Mouse (Mus musculus): ENCODE results near the gene Pgls. TPM values are rescaled to one million over a fixed set of nuclear protein-coding genes. Genes with fewer than 3 reads are reported as not detected.
A peak's percentile ranks its signal among the peaks of the same experiment; 100 is the strongest.

The Pgls gene
- polyA plus RNA-seq, 1 experiment from 2014 or later, result 296 TPM

GRCm38 (mm10) chr8:71601939-71602665 is 10.1 kb downstream of the Pgls start:
- no peak overlapping the region for H3K27ac ChIP-seq
- H3K4me3 ChIP-seq (replicated peaks; ENCODE audit: low read depth, low read length), result peak overlapping the region; percentile 26
- no peaks in the 10 kb centered on the region for H3K36me3 ChIP-seq (ENCODE audit: insufficient read depth, low read length)
- peak overlapping the region; percentile 57 for H3K4me2 ChIP-seq (ENCODE audit: low read length)
- TF ChIP-seq CTCF (IDR thresholded peaks at IDR 0.05; ENCODE audit: low read depth), result no peak
- DNase-seq (ENCODE audit: low spot score) (no peak), ATAC-seq (replicated peaks; ENCODE audit: low FRiP score, low read depth) (peak; percentile 3; the same call in 1 of the 2 replicates)
- 3% methylated on average over 65 of the region's 65 CpGs for WGBS
- H3K9me3 ChIP-seq (replicated peaks; ENCODE audit: low read length), result no peaks in the 10 kb centered on the region
- peak overlapping the region; percentile 32; the same call in 1 of the 2 replicates for H3K9ac ChIP-seq (ENCODE audit: low read depth, low read length)
- peaks cover 8% of the 10 kb centered on the region; the same call in 1 of the 2 replicates for H3K27me3 ChIP-seq (ENCODE audit: insufficient read depth, low read length)
- H3K4me1 ChIP-seq (replicated peaks; ENCODE audit: insufficient read depth, low read length), result peaks cover 16% of the 10 kb centered on the region

- Histone ChIP-seq H3K9ac (ENCODE audit: low read depth, low read length) (peak overlapping the region; percentile 32; the same call in 1 of the 2 replicates), H3K4me1 (replicated peaks; ENCODE audit: insufficient read depth, low read length) (peaks cover 16% of the 10 kb centered on the region), H3K4me2 (ENCODE audit: low read length) (peak overlapping the region; percentile 57), H3K9me3 (replicated peaks; ENCODE audit: low read length) (no peaks in the 10 kb centered on the region), H3K27me3 (ENCODE audit: insufficient read depth, low read length) (peaks cover 8% of the 10 kb centered on the region; the same call in 1 of the 2 replicates), H3K36me3 (ENCODE audit: insufficient read depth, low read length) (no peaks in the 10 kb centered on the region), H3K27ac (no peak overlapping the region), H3K4me3 (replicated peaks; ENCODE audit: low read depth, low read length) (peak overlapping the region; percentile 26)
- TF ChIP-seq CTCF (IDR thresholded peaks at IDR 0.05; ENCODE audit: low read depth), result no peak
- under 1% methylated on average over 32 of the region's 32 CpGs for WGBS
- DNase-seq (ENCODE audit: low spot score) (peak; percentile 89), ATAC-seq (replicated peaks; ENCODE audit: low FRiP score, low read depth) (peak; percentile 88)
Measured at GRCm38 (mm10) chr8:71602666-71603334, 10.8 kb downstream of the Pgls start.

GRCm38 (mm10) chr8:71604021-71604420 is 12.0 kb downstream of the Pgls start:
- 58% methylated on average over 7 of the region's 7 CpGs for WGBS
- no peaks in the 10 kb centered on the region for H3K36me3 ChIP-seq (ENCODE audit: insufficient read depth, low read length)
- ATAC-seq (replicated peaks; ENCODE audit: low FRiP score, low read depth), result no peak
- no peak overlapping the region for H3K9ac ChIP-seq (ENCODE audit: low read depth, low read length)
- no peak for DNase-seq (ENCODE audit: low spot score)
- peaks cover 16% of the 10 kb centered on the region for H3K4me1 ChIP-seq (replicated peaks; ENCODE audit: insufficient read depth, low read length)
- H3K9me3 ChIP-seq (replicated peaks; ENCODE audit: low read length), result no peaks in the 10 kb centered on the region
- H3K27ac ChIP-seq, result no peak overlapping the region
- no peak overlapping the region for H3K4me2 ChIP-seq (ENCODE audit: low read length)
- H3K27me3 ChIP-seq (ENCODE audit: insufficient read depth, low read length), result peaks cover 8% of the 10 kb centered on the region; the same call in 1 of the 2 replicates
- no peak overlapping the region for H3K4me3 ChIP-seq (replicated peaks; ENCODE audit: low read depth, low read length)
- no peak for TF ChIP-seq CTCF (IDR thresholded peaks at IDR 0.05; ENCODE audit: low read depth)

GRCm38 (mm10) chr8:71610822-71611651 is 19.1 kb downstream of the Pgls start, which contains the start of gene Colgalt1:
TSS of gene Colgalt1 (plus strand) at chr8:71610998.
- ATAC-seq (replicated peaks; ENCODE audit: low FRiP score, low read depth) (peak; percentile 100), DNase-seq (ENCODE audit: low spot score) (peak; percentile 99)
- Histone ChIP-seq H3K4me2 (ENCODE audit: low read length) (peak within 1 kb of the TSS; percentile 87), H3K27ac (peak within 1 kb of the TSS; percentile 77), H3K9me3 (replicated peaks; ENCODE audit: low read length) (no peaks in the 10 kb centered on the region), H3K27me3 (ENCODE audit: insufficient read depth, low read length) (no peaks in the 10 kb centered on the region), H3K4me3 (replicated peaks; ENCODE audit: low read depth, low read length) (peak within 1 kb of the TSS; percentile 85), H3K9ac (ENCODE audit: low read depth, low read length) (peak within 1 kb of the TSS; percentile 88), H3K36me3 (ENCODE audit: insufficient read depth, low read length) (peaks cover 11% of the 10 kb centered on the region; the same call in 1 of the 2 replicates), H3K4me1 (replicated peaks; ENCODE audit: insufficient read depth, low read length) (peaks cover 8% of the 10 kb centered on the region; the same call in 1 of the 2 replicates)
- TF ChIP-seq CTCF (IDR thresholded peaks at IDR 0.05; ENCODE audit: low read depth), result no peak
- under 1% methylated on average over 82 of the region's 82 CpGs for WGBS

- Histone ChIP-seq H3K4me1 (replicated peaks; ENCODE audit: insufficient read depth, low read length) (peaks cover 8% of the 10 kb centered on the region; the same call in 1 of the 2 replicates), H3K4me3 (replicated peaks; ENCODE audit: low read depth, low read length) (peak overlapping the region; percentile 85), H3K27ac (no peak overlapping the region), H3K9me3 (replicated peaks; ENCODE audit: low read length) (no peaks in the 10 kb centered on the region), H3K4me2 (ENCODE audit: low read length) (peak overlapping the region; percentile 87), H3K27me3 (ENCODE audit: insufficient read depth, low read length) (no peaks in the 10 kb centered on the region), H3K36me3 (ENCODE audit: insufficient read depth, low read length) (peaks cover 17% of the 10 kb centered on the region), H3K9ac (ENCODE audit: low read depth, low read length) (peak overlapping the region; percentile 88; the same call in 1 of the 2 replicates)
- TF ChIP-seq CTCF (IDR thresholded peaks at IDR 0.05; ENCODE audit: low read depth), result no peak
- ATAC-seq (replicated peaks; ENCODE audit: low FRiP score, low read depth) (no peak), DNase-seq (ENCODE audit: low spot score) (no peak)
- WGBS, result 41% methylated on average over 5 of the region's 5 CpGs
Measured at GRCm38 (mm10) chr8:71612141-71612540, 20.2 kb downstream of the Pgls start.
